Mouse (Mus musculus) T-helper 17 cell (primary cell): ENCODE measurements around the gene Peg10.
"Not testable (repeated sequence)": the region's sequence is repeated elsewhere in the genome, so short reads cannot be mapped to it uniquely, and the experiment has no call there.

Source experiments
- in situ Hi-C, 2 experiments: fragments of 300-600 bp; cut with MboI, MseI; formaldehyde crosslinking; loops; 1 replicate in 1 of 2; 2 replicates in 1 of 2; pipeline ENCODE4 v1.15.1; 2025; ENCODE audit warnings: high pct_unique_total_duplicates in 2 of 2

The Peg10 gene

GRCm38 (mm10) chr6:4748506-4748961 is 1.4 kb downstream of the Peg10 start:
- in situ Hi-C loops: no loop called here

DNA sequence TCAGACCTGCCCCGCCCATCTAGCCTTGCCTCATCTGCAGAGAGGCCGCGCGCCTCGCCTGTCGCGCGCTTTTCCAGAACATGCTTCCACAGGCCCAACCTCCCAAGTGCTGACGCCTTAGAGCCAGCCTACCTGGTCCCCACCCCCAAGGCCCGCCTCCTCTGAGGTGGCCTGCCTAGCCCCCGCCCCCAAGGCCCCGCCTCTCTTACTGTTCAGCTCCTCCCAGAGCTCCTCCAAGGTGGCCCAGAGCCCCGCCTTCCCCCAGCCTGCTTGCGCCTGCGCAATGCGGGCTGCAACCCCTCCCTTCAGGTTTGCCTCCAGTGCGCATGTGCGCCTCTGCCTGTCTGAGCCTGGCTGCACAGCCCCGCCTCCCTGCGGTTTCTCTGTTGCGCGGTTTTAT is 2.0 kb downstream of the Peg10 start:
- in situ Hi-C loops: no loop called here

DNA sequence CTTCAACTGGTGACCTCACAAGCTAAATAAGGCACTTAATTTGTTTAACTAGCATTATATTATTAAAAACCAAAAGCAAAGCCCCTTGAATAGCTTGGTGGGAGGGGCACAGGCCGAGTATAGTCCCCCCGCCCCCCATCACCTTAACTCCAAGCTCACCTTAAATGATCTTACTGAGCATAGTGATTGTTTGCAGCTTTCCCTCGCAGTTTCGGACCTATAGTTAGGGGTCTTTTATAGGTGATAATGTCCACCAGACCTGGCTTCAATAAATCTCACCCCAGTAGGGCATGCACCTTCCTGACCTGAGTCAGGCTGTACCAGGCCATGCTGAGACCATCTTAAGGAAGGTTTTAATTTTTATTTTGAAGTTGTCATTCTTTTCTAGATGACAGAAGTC is 4.2 kb downstream of the Peg10 start:
- in situ Hi-C loops: no loop called here

DNA sequence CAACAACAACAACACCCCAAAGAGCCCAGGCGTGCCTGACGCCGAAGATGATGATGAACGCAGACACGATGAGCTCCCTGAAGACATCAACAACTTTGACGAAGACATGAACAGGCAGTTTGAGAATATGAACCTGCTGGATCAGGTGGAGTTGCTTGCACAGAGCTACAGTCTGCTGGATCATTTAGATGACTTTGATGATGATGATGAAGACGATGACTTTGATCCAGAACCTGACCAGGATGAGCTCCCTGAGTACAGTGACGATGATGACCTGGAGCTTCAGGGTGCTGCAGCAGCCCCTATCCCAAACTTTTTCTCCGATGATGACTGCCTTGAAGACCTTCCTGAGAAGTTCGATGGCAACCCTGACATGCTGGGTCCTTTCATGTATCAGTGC is 7.2 kb downstream of the Peg10 start:
- in situ Hi-C loops: no loop called here

DNA sequence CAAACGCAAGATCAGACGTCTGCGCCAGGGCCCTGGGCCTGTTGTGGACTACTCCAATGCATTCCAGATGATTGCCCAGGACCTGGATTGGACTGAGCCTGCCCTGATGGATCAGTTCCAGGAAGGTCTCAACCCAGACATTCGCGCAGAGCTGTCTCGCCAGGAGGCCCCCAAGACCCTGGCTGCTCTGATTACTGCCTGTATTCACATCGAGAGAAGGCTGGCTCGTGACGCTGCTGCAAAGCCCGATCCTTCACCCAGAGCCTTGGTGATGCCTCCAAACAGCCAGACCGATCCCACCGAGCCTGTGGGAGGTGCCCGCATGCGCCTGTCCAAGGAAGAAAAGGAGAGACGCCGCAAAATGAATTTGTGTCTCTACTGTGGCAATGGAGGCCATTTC is 7.8 kb downstream of the Peg10 start:
- in situ Hi-C loops: no loop called here

- in situ Hi-C loops: not testable (repeated sequence)
These were observed 14.5 kb downstream of the Peg10 start for GRCm38 (mm10) chr6:4761415-4762142.

- in situ Hi-C loops: no loop called here
These were observed 15.1 kb downstream of the Peg10 start for GRCm38 (mm10) chr6:4762252-4762651.

DNA sequence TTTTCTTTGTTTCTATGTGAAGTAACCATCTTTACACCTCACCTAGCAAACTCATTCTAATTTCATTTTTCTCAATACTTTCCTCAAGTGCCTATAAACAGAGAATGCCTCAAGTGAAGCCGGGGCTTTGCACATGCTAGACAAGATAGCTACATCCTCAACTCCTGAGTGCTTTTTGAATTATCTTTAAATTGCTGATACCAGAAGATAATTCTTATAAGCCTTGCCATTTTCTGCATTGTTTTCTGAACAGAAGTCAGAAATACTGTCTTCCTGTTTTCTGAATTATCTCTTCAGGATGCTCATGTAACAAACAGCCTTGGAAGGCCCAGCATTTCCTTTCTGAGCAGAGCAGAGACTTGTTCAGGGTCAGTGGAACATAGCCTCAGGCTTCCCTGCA is 49.2 kb downstream of the Peg10 start:
- in situ Hi-C loops: no loop called here

DNA sequence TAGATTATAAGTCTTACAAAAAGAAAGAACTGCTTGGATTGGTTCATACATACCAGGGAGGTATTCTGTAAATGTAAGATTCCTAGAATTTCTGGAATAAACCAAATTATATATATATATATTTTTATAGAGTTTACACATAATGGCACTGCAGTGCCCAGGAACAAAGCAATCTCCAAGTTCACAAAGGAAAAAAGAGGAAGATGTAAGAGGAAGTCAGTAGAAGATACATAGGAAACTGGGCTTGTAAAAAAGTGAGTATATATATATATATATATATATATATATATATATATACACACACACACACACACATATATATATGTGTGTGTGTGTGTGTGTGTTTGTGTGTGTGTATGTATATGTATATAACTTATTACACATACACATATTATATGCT is 50.2 kb downstream of the Peg10 start:
- in situ Hi-C loops: not testable (repeated sequence)

DNA sequence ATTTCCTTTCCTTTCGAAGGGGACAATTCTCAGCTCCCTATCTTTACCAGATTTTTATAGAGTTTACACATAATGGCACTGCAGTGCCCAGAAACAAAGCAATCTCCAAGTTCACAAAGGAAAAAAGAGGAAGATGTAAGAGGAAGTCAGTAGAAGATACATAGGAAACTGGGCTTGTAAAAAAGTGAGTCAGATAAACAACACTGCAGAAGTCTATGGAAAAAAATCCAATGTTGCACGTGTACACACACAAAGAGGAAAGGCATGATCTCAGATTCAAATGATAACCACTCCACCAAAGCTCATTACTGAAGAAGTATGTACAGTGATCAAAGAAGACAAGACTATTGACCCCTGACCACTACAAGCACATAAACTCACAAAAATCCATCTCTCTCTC is 51.3 kb downstream of the Peg10 start:
- in situ Hi-C loops: no loop called here

DNA sequence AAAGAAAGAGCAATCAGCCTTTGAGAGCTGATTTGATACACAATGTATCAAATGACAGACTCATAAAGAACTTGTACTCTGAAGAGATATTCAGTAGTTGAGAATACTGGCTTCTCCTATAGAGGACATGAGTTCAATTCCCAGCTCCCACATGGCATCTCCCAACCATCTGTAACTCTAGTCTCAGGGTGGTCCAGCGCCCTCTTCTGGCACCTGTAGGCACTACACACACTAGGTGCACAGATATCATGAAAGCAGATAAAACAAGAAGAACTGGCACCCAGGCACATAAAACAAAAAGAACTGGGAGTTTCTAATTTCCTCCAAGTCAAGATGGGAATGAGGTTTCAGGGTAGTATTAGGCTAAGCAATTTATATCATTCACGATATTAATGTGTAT is 52.3 kb downstream of the Peg10 start:
- in situ Hi-C loops: no loop called here

DNA sequence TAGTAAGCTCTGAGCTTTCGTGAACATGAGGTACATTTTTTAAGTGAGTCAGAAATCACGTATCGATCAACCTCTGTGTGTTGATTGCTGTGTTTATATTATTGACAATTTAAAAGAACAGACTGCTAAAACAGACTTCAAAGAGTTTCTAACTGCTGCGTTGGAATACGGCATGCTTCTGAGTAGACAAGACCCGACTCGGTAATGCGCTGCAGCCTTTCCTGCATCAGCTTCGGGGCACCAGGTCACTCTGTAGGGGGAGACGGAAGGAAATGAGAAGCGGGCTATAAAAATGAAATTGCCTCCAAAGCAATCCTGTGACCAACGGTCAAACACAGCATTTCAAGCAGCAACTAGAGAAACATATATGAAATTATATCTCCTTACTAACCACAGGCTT is 59.9 kb downstream of the Peg10 start:
- in situ Hi-C loops: no loop called here
